Mouse (Mus musculus) stomach, postnatal 0 days (tissue): ENCODE measurements around the gene Rbm14. TPM values are rescaled to one million over a fixed set of nuclear protein-coding genes. Genes with fewer than 3 reads are reported as not detected.
"Not testable (repeated sequence)": the region's sequence is repeated elsewhere in the genome, so short reads cannot be mapped to it uniquely, and the experiment has no call there.

Source experiments
- ATAC-seq: fragments of 200-750 bp; cut with Nextera tagmentation; 2 replicates; pipeline ENCODE4 v1.8.0; 2017; ENCODE audit not compliant: low FRiP score, low TSS enrichment
- DNase-seq: peaks from one replicate; pipeline ENCODE4 v3.0.0-alpha.2; 2016; ENCODE audit warnings: low spot score
- H3K27ac ChIP-seq: fragments of 300-500 bp; sonication (generic); replicated peaks from 2 replicates; pipeline ENCODE4 v1.5.1; 2014; ENCODE audit warnings: mild to moderate bottlenecking, control low read depth
- H3K27me3 ChIP-seq: fragments of 300-500 bp; sonication (generic); 2 replicates; pipeline ENCODE4 v1.6.1; 2014; ENCODE audit warnings: low read length; ENCODE audit not compliant: control insufficient read depth, insufficient read depth
- H3K36me3 ChIP-seq: fragments of 300-500 bp; sonication (generic); 2 replicates; pipeline ENCODE4 v1.6.1; 2014; ENCODE audit warnings: low read length, mixed read lengths; ENCODE audit not compliant: control insufficient read depth, insufficient read depth
- H3K4me1 ChIP-seq: fragments of 300-500 bp; sonication (generic); replicated peaks from 2 replicates; pipeline ENCODE4 v1.6.1; 2014; ENCODE audit warnings: antibody characterized with exemption; ENCODE audit not compliant: control insufficient read depth, insufficient read depth
- H3K4me2 ChIP-seq: fragments of 300-500 bp; sonication (generic); replicated peaks from 2 replicates; pipeline ENCODE4 v1.6.1; 2014; ENCODE audit warnings: low read depth, mild to moderate bottlenecking, control low read depth, moderate library complexity
- H3K4me3 ChIP-seq: fragments of 300-500 bp; sonication (generic); 2 replicates; pipeline ENCODE4 v1.5.1; 2014; ENCODE audit warnings: low read depth, low read length, control low read depth
- H3K9ac ChIP-seq: fragments of 300-500 bp; sonication (generic); 2 replicates; pipeline ENCODE4 v1.6.1; 2014; ENCODE audit warnings: mild to moderate bottlenecking, low read length, control low read depth, mixed read lengths
- H3K9me3 ChIP-seq: fragments of 300-500 bp; sonication (generic); 2 replicates; pipeline ENCODE4 v1.6.1; 2016; ENCODE audit warnings: low read length; ENCODE audit not compliant: control insufficient read depth
- CTCF ChIP-seq: IDR thresholded peaks from 2 replicates; pipeline ENCODE4 v1.5.1; 2016; ENCODE audit warnings: antibody characterized with exemption, low read depth, mild to moderate bottlenecking, moderate library complexity
- EP300 ChIP-seq: optimal IDR thresholded peaks from 2 replicates; pipeline ENCODE3; 2016; ENCODE audit warnings: antibody characterized with exemption
- WGBS: fragments of 180-500 bp; shearing (Covaris S2); extraction: QIAGEN DNeasy Blood & Tissue Kit; methylation state at CpG from one replicate; pipeline ENCODE4 v1.1.7; 2014; 5-methylcytosine and 5-hydroxymethylcytosine counted together
- polyA plus RNA-seq: library from polyadenylated mRNA; unstranded; fragments of >200 nt; fragmentation: Nextera tagmentation; extraction: Ambion mirVana; gene quantifications from 2 replicates; pipeline ENCODE4 v1.2.1, GENCODE M21; 2015

Gene Rbm14
- polyA plus RNA-seq, 1 experiment from 2014 or later: 24.2 TPM

DNA sequence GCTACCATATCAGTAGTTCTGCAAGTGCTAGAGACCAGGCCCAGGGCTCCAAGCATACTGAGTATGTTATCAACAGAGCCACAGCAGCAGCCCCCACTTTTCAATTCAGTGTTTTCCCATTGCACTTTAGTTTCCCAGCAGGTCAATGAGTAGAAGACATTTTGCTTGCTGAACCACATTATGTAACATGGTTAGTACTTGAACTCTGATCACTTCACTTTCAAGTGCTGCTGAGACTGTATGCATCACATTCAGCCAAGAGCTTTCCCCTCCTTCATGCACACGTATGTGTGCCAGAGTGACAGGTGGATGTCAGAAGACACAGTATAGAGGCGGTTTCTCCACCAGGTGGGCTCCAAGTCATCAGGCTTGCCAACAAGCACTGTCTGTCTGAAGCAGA, 28.5 kb downstream of the Rbm14 start:
- Histone ChIP-seq H3K27ac (no peak overlapping the region), H3K36me3 (peaks cover 20% of the 10 kb centered on the region), H3K4me3 (no peak overlapping the region), H3K9ac (no peak overlapping the region), H3K9me3 (no peaks in the 10 kb centered on the region), H3K27me3 (no peaks in the 10 kb centered on the region), H3K4me1 (no peaks in the 10 kb centered on the region), H3K4me2 (no peak overlapping the region)
- 83% methylated on average over 2 of the region's 2 CpGs for WGBS
- TF ChIP-seq CTCF: no peak
- TF ChIP-seq EP300: no peak
- DNase-seq (no peak), ATAC-seq (no peak)

DNA sequence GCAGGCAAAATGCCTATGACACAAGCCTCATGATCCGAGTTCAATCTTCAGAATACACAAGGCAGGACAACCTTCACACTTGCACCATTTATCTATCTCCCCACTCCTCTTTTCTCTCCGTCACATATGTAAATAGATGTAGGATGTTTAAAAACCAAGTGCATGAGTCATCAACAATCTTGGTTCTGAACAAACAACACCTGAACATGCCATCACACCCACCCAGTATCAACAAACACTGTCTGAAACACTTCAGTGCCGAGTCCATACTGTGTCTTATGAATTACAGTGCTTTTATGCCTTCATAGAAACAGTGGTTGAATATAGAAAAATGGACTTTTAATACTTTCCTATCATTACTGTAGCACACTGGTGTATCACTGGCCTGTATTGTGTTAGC, 38.6 kb downstream of the Rbm14 start:
- Histone ChIP-seq H3K27ac (no peak overlapping the region), H3K36me3 (peaks cover 4% of the 10 kb centered on the region), H3K4me3 (no peak overlapping the region), H3K4me2 (no peak overlapping the region), H3K27me3 (no peaks in the 10 kb centered on the region), H3K4me1 (no peaks in the 10 kb centered on the region), H3K9me3 (no peaks in the 10 kb centered on the region), H3K9ac (no peak overlapping the region)
- ATAC-seq (peak; percentile 74; the same call in 1 of the 2 replicates), DNase-seq (no peak)
- TF ChIP-seq CTCF: no peak
- TF ChIP-seq EP300: no peak
- 37% methylated on average over 3 of the region's 3 CpGs for WGBS

DNA sequence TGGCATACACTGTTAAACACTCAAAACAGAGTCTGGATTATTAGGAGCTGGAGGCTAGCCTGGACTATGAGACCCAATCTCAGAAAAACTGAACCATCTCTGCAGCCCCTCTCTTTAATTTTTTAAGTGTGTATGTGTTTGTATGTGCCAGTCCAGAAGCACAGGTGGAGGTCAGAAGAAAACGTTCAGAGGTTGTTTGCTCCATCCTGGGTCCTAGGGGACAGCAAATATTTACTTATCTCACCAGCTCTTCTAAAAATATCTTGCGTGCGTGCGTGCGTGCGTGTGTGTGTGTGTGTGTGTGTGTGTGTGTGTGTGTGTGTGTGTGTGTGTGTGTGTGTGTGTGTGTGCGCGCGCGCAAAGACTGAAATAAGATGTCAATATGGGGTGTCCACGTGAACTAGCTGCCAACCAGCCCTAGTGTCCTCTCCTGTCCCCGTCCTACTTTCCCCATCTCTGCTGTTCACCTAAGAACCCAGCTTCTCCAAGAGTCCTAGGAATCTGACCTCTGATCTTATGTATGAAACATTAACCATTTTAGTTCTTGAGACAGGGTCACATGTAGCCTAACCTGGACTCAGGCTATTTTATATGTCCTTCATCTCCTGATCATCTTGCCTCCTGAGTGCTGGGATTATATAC, 43.8 kb downstream of the Rbm14 start:
- Histone ChIP-seq H3K4me2 (no peak overlapping the region), H3K4me1 (no peaks in the 10 kb centered on the region), H3K27ac (no peak overlapping the region), H3K9me3 (no peaks in the 10 kb centered on the region), H3K27me3 (no peaks in the 10 kb centered on the region), H3K9ac (no peak overlapping the region), H3K36me3 (peaks cover 8% of the 10 kb centered on the region), H3K4me3 (no peak overlapping the region)
- TF ChIP-seq EP300: no peak
- DNase-seq (no peak), ATAC-seq (no peak)
- 57% methylated on average over 8 of the region's 12 CpGs for WGBS

DNA sequence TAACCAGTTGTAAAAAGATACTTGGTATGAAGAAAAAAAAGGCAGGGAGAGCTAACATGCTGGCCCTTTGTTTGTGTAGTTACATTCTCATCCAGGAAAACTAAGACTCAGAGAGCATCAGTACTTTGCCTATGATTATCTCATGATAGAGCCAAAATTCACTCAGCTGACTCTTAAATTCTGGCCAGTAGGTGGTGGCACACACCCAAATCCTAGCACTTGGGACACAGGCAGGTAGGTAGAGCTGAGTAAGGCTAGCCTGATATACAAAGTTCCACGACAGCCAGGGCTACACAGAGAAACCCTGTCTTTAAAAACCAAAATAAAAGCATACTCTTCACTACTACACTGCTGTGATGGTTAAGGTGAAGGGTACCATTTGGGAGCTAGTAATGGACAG, 48.6 kb downstream of the Rbm14 start:
- DNase-seq (no peak), ATAC-seq (no peak)
- Histone ChIP-seq H3K9ac (no peak overlapping the region), H3K4me2 (no peak overlapping the region), H3K4me1 (no peaks in the 10 kb centered on the region), H3K27ac (no peak overlapping the region), H3K27me3 (no peaks in the 10 kb centered on the region), H3K4me3 (no peak overlapping the region), H3K36me3 (peaks cover 11% of the 10 kb centered on the region), H3K9me3 (no peaks in the 10 kb centered on the region)
- TF ChIP-seq EP300 (no peak), CTCF (peak; percentile 54)
- 46% methylated on average over 1 of the region's 1 CpGs for WGBS

DNA sequence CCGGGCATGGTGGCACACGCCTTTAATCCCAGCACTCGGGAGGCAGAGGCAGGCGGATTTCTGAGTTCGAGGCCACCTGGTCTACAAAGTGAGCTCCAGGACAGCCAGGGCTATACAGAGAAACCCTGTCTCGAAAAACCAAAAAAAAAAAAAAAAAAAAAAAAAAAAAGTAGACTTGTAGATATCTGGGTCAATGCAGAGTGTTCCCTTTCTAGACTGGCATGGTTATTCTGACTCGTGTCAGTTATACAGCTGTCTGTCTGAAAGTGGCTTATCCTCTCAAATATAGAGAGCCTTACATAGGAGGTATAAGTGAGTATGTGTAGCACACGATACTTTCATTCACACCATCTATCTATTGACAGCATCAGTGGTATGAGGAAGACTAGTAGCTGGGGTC, 50.9 kb downstream of the Rbm14 start:
- not testable (repeated sequence) for H3K36me3 ChIP-seq, H3K4me3 ChIP-seq

DNA sequence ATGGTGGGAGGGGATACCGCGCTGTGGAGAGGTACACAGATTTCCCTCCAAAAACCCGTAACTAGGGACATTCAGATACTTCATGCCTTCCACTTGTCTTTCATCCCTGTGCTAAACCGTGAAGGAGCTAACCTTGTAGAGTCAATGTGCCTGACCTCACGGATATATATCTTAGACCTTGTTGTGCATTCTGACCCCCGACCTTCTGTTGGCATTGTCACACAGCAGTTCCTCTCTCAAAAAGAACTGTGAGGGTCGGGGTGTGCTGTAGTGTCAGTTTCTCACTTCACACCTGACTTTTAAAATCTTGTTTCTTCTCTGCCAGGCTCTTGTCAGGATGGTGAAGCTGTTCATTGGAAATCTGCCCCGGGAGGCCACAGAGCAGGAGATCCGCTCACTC, 54.5 kb downstream of the Rbm14 start:
- H3K9me3 ChIP-seq: no peaks in the 10 kb centered on the region
- peak overlapping the region; percentile 78 for H3K9ac ChIP-seq
- peak overlapping the region; percentile 69 for H3K4me3 ChIP-seq
- H3K27ac ChIP-seq: peak overlapping the region; percentile 92
- H3K27me3 ChIP-seq: no peaks in the 10 kb centered on the region
- WGBS: 2% methylated on average over 9 of the region's 9 CpGs
- no peak; the same call in 1 of the 2 replicates for ATAC-seq
- H3K4me2 ChIP-seq: peak overlapping the region; percentile 62
- H3K4me1 ChIP-seq: no peaks in the 10 kb centered on the region
- no peaks in the 10 kb centered on the region; the same call in 1 of the 2 replicates for H3K36me3 ChIP-seq
- DNase-seq: no peak
- no peak for TF ChIP-seq EP300
- no peak for TF ChIP-seq CTCF

More for the DNA sequence above, 50.9 kb downstream of the Rbm14 start:
- DNase-seq, H3K9me3 ChIP-seq, H3K4me2 ChIP-seq, ATAC-seq, H3K4me1 ChIP-seq, H3K27me3 ChIP-seq, H3K9ac ChIP-seq, H3K27ac ChIP-seq: not testable (repeated sequence)
- 90% methylated on average over 8 of the region's 8 CpGs for WGBS
